1 mouse cellular context compared by ENCODE assay signal in the genomic region with DNA sequence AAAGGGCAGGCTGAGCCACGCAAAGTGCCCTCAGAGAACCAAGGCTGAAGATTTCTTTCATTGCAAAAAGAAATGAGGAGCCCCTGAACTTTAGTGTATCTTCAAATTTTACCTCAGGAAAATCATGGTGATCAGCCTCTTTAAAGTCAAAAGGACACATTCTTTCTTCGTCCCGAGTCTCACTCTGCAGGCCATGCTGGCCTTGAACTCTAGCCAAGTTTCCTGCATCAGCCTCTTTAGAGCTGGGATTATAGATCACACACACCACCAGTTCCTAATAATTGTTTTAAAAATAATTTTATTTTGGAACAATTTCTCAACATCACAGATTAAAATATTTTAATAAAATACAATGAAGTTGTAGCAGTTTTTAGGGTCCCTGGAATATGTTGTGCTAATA.
TF ChIP-seq lines count a peak whose summit lies in the region.

No protein-coding gene starts in this region.

TF ChIP-seq in CH12.LX, 34 proteins besides CTCF, POLR2A, EP300 and RAD21:
- TF ChIP-seq SMC3 (IDR thresholded peaks at IDR 0.05; ENCODE audit: low read depth, low read length) (no peak), MAFK (IDR thresholded peaks at IDR 0.05; ENCODE audit: insufficient replicate concordance, low read length) (0 out of 2 replicates have a peak, but pooled peaks have one; percentile 2)
